Mouse (Mus musculus): ENCODE results near the gene Sned1.
"Not testable (repeated sequence)": the region's sequence is repeated elsewhere in the genome, so short reads cannot be mapped to it uniquely, and the experiment has no call there.

Sned1 gene
- long read RNA-seq, experiment 1, partial matches to known transcripts, result 2 of 5 reads
- long read RNA-seq, experiment 1, other reads (novel, unspliced or antisense), result 2 of 5 reads
- long read RNA-seq, experiment 2, full-length matches to known transcripts, result 2 of 5 reads
- long read RNA-seq, experiment 2, partial matches to known transcripts, result 1 of 5 reads
- long read RNA-seq, experiment 2, other reads (novel, unspliced or antisense), result 2 of 5 reads

- intact Hi-C loops (cut with DNase I), result loop anchor here (5.0 kb wide), 1 partner anchor 106 kb away; the partner anchor contains the start of genes Pask and Ppp1r7
Measured at GRCm38 (mm10) chr1:93235576-93236544, at the start of gene Sned1. Gene Sned1, plus strand, starts transcription at chr1:93235841.

- intact Hi-C loops (cut with DNase I), result no loop called here
Measured at GRCm38 (mm10) chr1:93190726-93191305, 44.8 kb upstream of the Sned1 start.

- intact Hi-C loops (cut with DNase I), result no loop called here
Measured at GRCm38 (mm10) chr1:93194961-93195360, 40.7 kb upstream of the Sned1 start.

- intact Hi-C loops (cut with DNase I), result not testable (repeated sequence)
Measured at GRCm38 (mm10) chr1:93197454-93197853, 38.2 kb upstream of the Sned1 start.

GRCm38 (mm10) chr1:93197916-93198315 lies 37.7 kb upstream of the Sned1 start:
- intact Hi-C loops (cut with DNase I), result no loop called here

- intact Hi-C loops (cut with DNase I), result no loop called here
Measured at GRCm38 (mm10) chr1:93206277-93206970, 29.2 kb upstream of the Sned1 start.

GRCm38 (mm10) chr1:93207536-93208064 lies 28.0 kb upstream of the Sned1 start:
- intact Hi-C loops (cut with DNase I), result no loop called here

GRCm38 (mm10) chr1:93210213-93210641 lies 25.4 kb upstream of the Sned1 start:
- intact Hi-C loops (cut with DNase I), result no loop called here

- intact Hi-C loops (cut with DNase I), result no loop called here
Measured at GRCm38 (mm10) chr1:93211019-93211418, 24.6 kb upstream of the Sned1 start.

GRCm38 (mm10) chr1:93211549-93212220 lies 24.0 kb upstream of the Sned1 start:
- intact Hi-C loops (cut with DNase I), result no loop called here

- intact Hi-C loops (cut with DNase I), result no loop called here
Measured at GRCm38 (mm10) chr1:93212441-93212840, 23.2 kb upstream of the Sned1 start.

GRCm38 (mm10) chr1:93214612-93215011 lies 21.0 kb upstream of the Sned1 start:
- intact Hi-C loops (cut with DNase I), result no loop called here

- intact Hi-C loops (cut with DNase I), result no loop called here
Measured at GRCm38 (mm10) chr1:93216839-93217497, 18.7 kb upstream of the Sned1 start.

- intact Hi-C loops (cut with DNase I), result no loop called here
Measured at GRCm38 (mm10) chr1:93217530-93217929, 18.1 kb upstream of the Sned1 start.

GRCm38 (mm10) chr1:93220776-93221175 lies 14.9 kb upstream of the Sned1 start:
- intact Hi-C loops (cut with DNase I), result no loop called here

- intact Hi-C loops (cut with DNase I), result no loop called here
Measured at GRCm38 (mm10) chr1:93223972-93224371, 11.7 kb upstream of the Sned1 start.

GRCm38 (mm10) chr1:93225226-93225625 lies 10.4 kb upstream of the Sned1 start:
- intact Hi-C loops (cut with DNase I), result no loop called here

GRCm38 (mm10) chr1:93225731-93226520 lies 9.7 kb upstream of the Sned1 start:
- intact Hi-C loops (cut with DNase I), result no loop called here

Measured in adrenal gland (tissue).